Mouse (Mus musculus) kidney, embryonic 15.5 days (tissue): ENCODE measurements at regions not wholly inside any gene's neighbourhood (a gene's known extent, or its start where the extent isn't known, plus 50 kb on each side); places are given as distances from the start of the nearest gene placed in this dataset.

Source experiments
- ATAC-seq: fragments of 200-750 bp; cut with Nextera tagmentation; replicated peaks from 2 replicates; pipeline ENCODE4 v1.8.0; 2017; ENCODE audit warnings: moderate TSS enrichment; ENCODE audit not compliant: low FRiP score
- H3K27ac ChIP-seq: fragments of 300-500 bp; sonication (generic); 2 replicates; pipeline ENCODE4 v1.5.1; 2015; ENCODE audit warnings: mild to moderate bottlenecking, inconsistent platforms
- H3K27me3 ChIP-seq: fragments of 300-500 bp; sonication (generic); 2 replicates; pipeline ENCODE4 v1.6.1; 2015; ENCODE audit warnings: inconsistent platforms
- H3K36me3 ChIP-seq: fragments of 300-500 bp; sonication (generic); 2 replicates; pipeline ENCODE4 v1.6.1; 2015; ENCODE audit warnings: inconsistent platforms
- H3K4me1 ChIP-seq: fragments of 300-500 bp; sonication (generic); 2 replicates; pipeline ENCODE4 v1.6.1; 2015; ENCODE audit warnings: inconsistent platforms
- H3K4me2 ChIP-seq: fragments of 300-500 bp; sonication (generic); 2 replicates; pipeline ENCODE4 v1.6.1; 2015; ENCODE audit warnings: moderate library complexity, mild to moderate bottlenecking, inconsistent platforms
- H3K4me3 ChIP-seq: fragments of 300-500 bp; sonication (generic); replicated peaks from 2 replicates; pipeline ENCODE4 v1.5.1; 2015; ENCODE audit warnings: mild to moderate bottlenecking, inconsistent platforms
- H3K9ac ChIP-seq: fragments of 300-500 bp; sonication (generic); 2 replicates; pipeline ENCODE4 v1.6.1; 2015; ENCODE audit warnings: mild to moderate bottlenecking, inconsistent platforms
- H3K9me3 ChIP-seq: fragments of 300-500 bp; sonication (generic); replicated peaks from 2 replicates; pipeline ENCODE4 v1.6.1; 2016; ENCODE audit warnings: inconsistent platforms
- WGBS: fragments of 180-500 bp; shearing (Covaris S2); methylation state at CpG from one replicate; pipeline ENCODE4 v1.1.7; 2015; ENCODE audit warnings: mixed read lengths; 5-methylcytosine and 5-hydroxymethylcytosine counted together

- H3K4me1 ChIP-seq = peaks cover 44% of the 10 kb centered on the region
- no peaks in the 10 kb centered on the region for H3K9me3 ChIP-seq
- H3K27me3 ChIP-seq = no peaks in the 10 kb centered on the region
- H3K4me2 ChIP-seq = peak overlapping the region; percentile 14; the same call in 1 of the 2 replicates
- H3K36me3 ChIP-seq = no peaks in the 10 kb centered on the region
- ATAC-seq = 0 out of 2 replicates have a peak, but pooled peaks have one; percentile 31
- no peak overlapping the region for H3K9ac ChIP-seq
- 40% methylated on average over 12 of the region's 12 CpGs for WGBS
- no peak overlapping the region for H3K4me3 ChIP-seq
- H3K27ac ChIP-seq = peak overlapping the region; percentile 49; the same call in 1 of the 2 replicates
These were observed 67.6 kb upstream of the Tmem189 start for GRCm38 (mm10) chr2:167757157-167757780.

- Histone ChIP-seq H3K4me3 (no peak overlapping the region), H3K4me1 (peaks cover 42% of the 10 kb centered on the region), H3K4me2 (0 out of 2 replicates have a peak overlapping the region, but pooled peaks have one; percentile 14), H3K9me3 (no peaks in the 10 kb centered on the region), H3K27ac (peak overlapping the region; percentile 49; the same call in 1 of the 2 replicates), H3K9ac (no peak overlapping the region), H3K27me3 (no peaks in the 10 kb centered on the region), H3K36me3 (no peaks in the 10 kb centered on the region)
- no peak for ATAC-seq
- 60% methylated on average over 12 of the region's 12 CpGs for WGBS
These were observed 67.1 kb upstream of the Tmem189 start for GRCm38 (mm10) chr2:167756721-167757120.

GRCm38 (mm10) chr2:167754929-167755551 is 65.4 kb upstream of the Tmem189 start:
- Histone ChIP-seq H3K27me3 (no peaks in the 10 kb centered on the region), H3K36me3 (no peaks in the 10 kb centered on the region), H3K27ac (no peak overlapping the region), H3K4me2 (no peak overlapping the region), H3K9ac (no peak overlapping the region), H3K4me1 (peaks cover 28% of the 10 kb centered on the region), H3K9me3 (no peaks in the 10 kb centered on the region), H3K4me3 (no peak overlapping the region)
- no peak for ATAC-seq
- WGBS = 72% methylated on average over 22 of the region's 22 CpGs

- Histone ChIP-seq H3K4me1 (peaks cover 18% of the 10 kb centered on the region), H3K9me3 (no peaks in the 10 kb centered on the region), H3K4me3 (no peak overlapping the region), H3K27me3 (no peaks in the 10 kb centered on the region), H3K4me2 (no peak overlapping the region), H3K27ac (no peak overlapping the region), H3K36me3 (no peaks in the 10 kb centered on the region), H3K9ac (no peak overlapping the region)
- 70% methylated on average over 9 of the region's 9 CpGs for WGBS
- ATAC-seq = no peak
These were observed 64.3 kb upstream of the Tmem189 start for GRCm38 (mm10) chr2:167753898-167754297.

GRCm38 (mm10) chr2:167752805-167753556 is 63.4 kb upstream of the Tmem189 start:
- H3K4me1 ChIP-seq = peaks cover 14% of the 10 kb centered on the region
- WGBS = 70% methylated on average over 12 of the region's 12 CpGs
- H3K27me3 ChIP-seq = no peaks in the 10 kb centered on the region
- no peak overlapping the region for H3K9ac ChIP-seq
- H3K27ac ChIP-seq = no peak overlapping the region
- H3K9me3 ChIP-seq = no peaks in the 10 kb centered on the region
- no peak overlapping the region for H3K4me3 ChIP-seq
- H3K36me3 ChIP-seq = no peaks in the 10 kb centered on the region
- H3K4me2 ChIP-seq = no peak overlapping the region
- no peak for ATAC-seq

GRCm38 (mm10) chr2:167751585-167751984 is 62.0 kb upstream of the Tmem189 start:
- H3K4me2 ChIP-seq = no peak overlapping the region
- H3K27me3 ChIP-seq = no peaks in the 10 kb centered on the region
- no peaks in the 10 kb centered on the region for H3K36me3 ChIP-seq
- H3K4me1 ChIP-seq = peaks cover 15% of the 10 kb centered on the region
- no peak overlapping the region for H3K27ac ChIP-seq
- H3K9me3 ChIP-seq = no peaks in the 10 kb centered on the region
- no peak overlapping the region for H3K4me3 ChIP-seq
- no peak overlapping the region for H3K9ac ChIP-seq
- WGBS = 67% methylated on average over 2 of the region's 2 CpGs
- no peak for ATAC-seq

GRCm38 (mm10) chr2:167748297-167748696 is 58.7 kb upstream of the Tmem189 start:
- no peak overlapping the region for H3K4me2 ChIP-seq
- no peaks in the 10 kb centered on the region for H3K27me3 ChIP-seq
- H3K36me3 ChIP-seq = no peaks in the 10 kb centered on the region
- no peak overlapping the region for H3K4me3 ChIP-seq
- no peak overlapping the region for H3K9ac ChIP-seq
- H3K27ac ChIP-seq = no peak overlapping the region
- 90% methylated on average over 6 of the region's 6 CpGs for WGBS
- no peaks in the 10 kb centered on the region for H3K9me3 ChIP-seq
- peaks cover 33% of the 10 kb centered on the region for H3K4me1 ChIP-seq
- ATAC-seq = no peak

- no peak overlapping the region for H3K4me2 ChIP-seq
- no peak overlapping the region for H3K27ac ChIP-seq
- no peaks in the 10 kb centered on the region for H3K27me3 ChIP-seq
- no peak overlapping the region for H3K9ac ChIP-seq
- no peaks in the 10 kb centered on the region for H3K9me3 ChIP-seq
- H3K4me3 ChIP-seq = no peak overlapping the region
- peaks cover 33% of the 10 kb centered on the region for H3K4me1 ChIP-seq
- H3K36me3 ChIP-seq = no peaks in the 10 kb centered on the region
- ATAC-seq = no peak
- WGBS = 79% methylated on average over 13 of the region's 13 CpGs
These were observed 57.7 kb upstream of the Tmem189 start for GRCm38 (mm10) chr2:167747164-167747843.

- H3K36me3 ChIP-seq = no peaks in the 10 kb centered on the region
- 89% methylated on average over 4 of the region's 4 CpGs for whole genome bisulfite sequencing
- H3K27ac ChIP-seq = no peak overlapping the region
- H3K4me3 ChIP-seq = no peak overlapping the region
- H3K4me2 ChIP-seq = no peak overlapping the region
- no peaks in the 10 kb centered on the region for H3K9me3 ChIP-seq
- H3K9ac ChIP-seq = no peak overlapping the region
- no peaks in the 10 kb centered on the region for H3K27me3 ChIP-seq
- H3K4me1 ChIP-seq = peaks cover 33% of the 10 kb centered on the region
- ATAC-seq = no peak
These were observed 56.7 kb upstream of the Tmem189 start for GRCm38 (mm10) chr2:167746344-167746743.

GRCm38 (mm10) chr2:167745409-167745808 is 55.8 kb upstream of the Tmem189 start:
- 56% methylated on average over 6 of the region's 6 CpGs for WGBS
- 0 out of 2 replicates have a peak, but pooled peaks have one; percentile 55 for ATAC-seq
- H3K4me3 ChIP-seq = no peak overlapping the region
- no peaks in the 10 kb centered on the region for H3K27me3 ChIP-seq
- peaks cover 35% of the 10 kb centered on the region for H3K4me1 ChIP-seq
- no peak overlapping the region for H3K9ac ChIP-seq
- H3K4me2 ChIP-seq = no peak overlapping the region
- no peak overlapping the region for H3K27ac ChIP-seq
- H3K9me3 ChIP-seq = no peaks in the 10 kb centered on the region
- no peaks in the 10 kb centered on the region for H3K36me3 ChIP-seq

- no peaks in the 10 kb centered on the region for H3K9me3 ChIP-seq
- 39% methylated on average over 1 of the region's 1 CpGs for WGBS
- ATAC-seq = no peak
- H3K4me1 ChIP-seq = peaks cover 44% of the 10 kb centered on the region
- no peak overlapping the region for H3K27ac ChIP-seq
- no peak overlapping the region for H3K4me2 ChIP-seq
- no peaks in the 10 kb centered on the region for H3K36me3 ChIP-seq
- no peak overlapping the region for H3K4me3 ChIP-seq
- no peaks in the 10 kb centered on the region for H3K27me3 ChIP-seq
- H3K9ac ChIP-seq = no peak overlapping the region
These were observed 54.5 kb upstream of the Tmem189 start for GRCm38 (mm10) chr2:167744080-167744479.

- WGBS = 83% methylated on average over 6 of the region's 6 CpGs
- no peaks in the 10 kb centered on the region for H3K27me3 ChIP-seq
- H3K4me3 ChIP-seq = no peak overlapping the region
- no peak overlapping the region for H3K9ac ChIP-seq
- no peak overlapping the region for H3K4me2 ChIP-seq
- no peaks in the 10 kb centered on the region for H3K9me3 ChIP-seq
- no peaks in the 10 kb centered on the region for H3K36me3 ChIP-seq
- no peak for ATAC-seq
- H3K27ac ChIP-seq = no peak overlapping the region
- peaks cover 47% of the 10 kb centered on the region for H3K4me1 ChIP-seq
These were observed 52.9 kb upstream of the Tmem189 start for GRCm38 (mm10) chr2:167742479-167742878.
